Mouse (Mus musculus) liver, adult 2 months (tissue): ENCODE results near the gene Frem1. TPM values are rescaled to one million over a fixed set of nuclear protein-coding genes. Genes with fewer than 3 reads are reported as not detected.

Experiments used
- DNase-seq: peaks from one replicate; pipeline ENCODE4 v3.0.0-alpha.2; 2011; ENCODE audit warnings: low read depth, low spot score; ENCODE audit errors: extremely low read depth
- H3K27ac ChIP-seq: fragments of 200-500 bp; replicated peaks from 2 replicates; pipeline ENCODE4 v1.5.1; 2012; ENCODE audit warnings: low read depth, mild to moderate bottlenecking, control low read depth, inconsistent platforms, low read length; ENCODE audit not compliant: insufficient read depth
- H3K27me3 ChIP-seq: fragments of 200-500 bp; 2 replicates; pipeline ENCODE4 v1.6.1; 2012; ENCODE audit warnings: mild to moderate bottlenecking, moderate library complexity, low read length, inconsistent platforms; ENCODE audit not compliant: control insufficient read depth, insufficient read depth
- H3K36me3 ChIP-seq: fragments of 200-500 bp; 2 replicates; pipeline ENCODE4 v1.6.1; 2012; ENCODE audit warnings: low read length, inconsistent platforms; ENCODE audit not compliant: control insufficient read depth, insufficient read depth
- H3K4me1 ChIP-seq: fragments of 200-500 bp; 2 replicates; pipeline ENCODE4 v1.6.1; 2011; ENCODE audit warnings: low read length; ENCODE audit not compliant: control insufficient read depth, insufficient read depth
- H3K4me3 ChIP-seq: fragments of 200-500 bp; 2 replicates; pipeline ENCODE4 v1.5.1; 2011; ENCODE audit warnings: low read depth, mild to moderate bottlenecking, control low read depth, low read length, moderate library complexity; ENCODE audit not compliant: insufficient read depth
- H3K79me2 ChIP-seq: fragments of 200-500 bp; 2 replicates; pipeline ENCODE4 v1.6.1; 2012; ENCODE audit warnings: inconsistent platforms, mild to moderate bottlenecking, low read length, moderate library complexity; ENCODE audit not compliant: control insufficient read depth, insufficient read depth
- H3K9ac ChIP-seq: fragments of 200-500 bp; 2 replicates; pipeline ENCODE4 v1.6.1; 2012; ENCODE audit warnings: low read depth, mild to moderate bottlenecking, control low read depth, inconsistent platforms, low read length
- CTCF ChIP-seq: fragments of 200-500 bp; IDR thresholded peaks from 2 replicates; pipeline ENCODE4 v1.5.1; 2011; ENCODE audit warnings: low read depth, low read length, control low read depth
- POLR2A ChIP-seq: fragments of 200-500 bp; IDR thresholded peaks from 2 replicates; pipeline ENCODE4 v1.6.1; 2011; ENCODE audit warnings: low read length, control low read depth; ENCODE audit not compliant: insufficient read depth; ENCODE audit errors: extremely low read depth
- WGBS: fragments of 180-500 bp; shearing (Covaris S2); methylation state at CpG from one replicate; pipeline ENCODE4 v1.1.7; 2018; 5-methylcytosine and 5-hydroxymethylcytosine counted together
- polyA plus RNA-seq: library from polyadenylated mRNA; depleted of rRNA; stranded (reverse); fragments of >200 nt; gene quantifications from 2 replicates; pipeline ENCODE4 v1.2.3, GENCODE M21; 2012
- total RNA-seq: library from RNA; depleted of rRNA; stranded (reverse); fragments of >200 nt; gene quantifications from 2 replicates; pipeline ENCODE4 v1.2.3, GENCODE M21; 2014

The Frem1 gene
- total and polyA plus RNA-seq, 2 experiments: 0.31 to 0.65 TPM

DNA sequence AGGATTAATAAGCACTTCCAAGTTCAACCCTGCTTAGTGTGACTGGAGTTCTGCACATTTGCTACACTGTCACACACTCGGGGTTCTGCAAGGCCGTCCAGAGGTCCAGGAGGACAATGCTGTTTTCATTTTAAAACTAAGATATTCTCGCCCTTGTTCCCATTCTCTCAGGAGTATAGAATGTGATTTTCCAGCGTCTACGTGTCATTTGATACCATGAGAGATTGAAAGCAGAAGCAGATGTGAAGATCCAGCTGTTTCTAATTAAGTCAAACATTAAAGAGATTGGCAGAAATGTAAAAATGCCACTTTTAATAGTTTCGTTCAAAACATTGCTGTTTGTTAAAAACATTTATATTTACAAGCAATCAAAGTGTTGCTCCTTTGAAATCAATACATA, 12.1 kb upstream of the Frem1 start:
- no peak overlapping the region for H3K4me3 ChIP-seq
- 80% methylated on average over 6 of the region's 6 CpGs for whole genome bisulfite sequencing
- H3K9ac ChIP-seq: no peak overlapping the region
- no peaks in the 10 kb centered on the region for H3K79me2 ChIP-seq
- no peak for DNase-seq
- no peaks in the 10 kb centered on the region for H3K27me3 ChIP-seq
- no peaks in the 10 kb centered on the region for H3K4me1 ChIP-seq
- no peak for TF ChIP-seq POLR2A
- no peak for TF ChIP-seq CTCF
- no peak overlapping the region for H3K27ac ChIP-seq
- H3K36me3 ChIP-seq: no peaks in the 10 kb centered on the region

GRCm38 (mm10) chr4:83061564-83061963, 9.4 kb upstream of the Frem1 start:
- no peaks in the 10 kb centered on the region for H3K4me1 ChIP-seq
- H3K79me2 ChIP-seq: no peaks in the 10 kb centered on the region
- no peaks in the 10 kb centered on the region for H3K27me3 ChIP-seq
- no peak for TF ChIP-seq CTCF
- no peak for DNase-seq
- H3K27ac ChIP-seq: no peak overlapping the region
- no peak overlapping the region for H3K4me3 ChIP-seq
- H3K9ac ChIP-seq: no peak overlapping the region
- WGBS: 70% methylated on average over 2 of the region's 2 CpGs
- no peaks in the 10 kb centered on the region for H3K36me3 ChIP-seq

GRCm38 (mm10) chr4:83058617-83059016, 6.5 kb upstream of the Frem1 start:
- Histone ChIP-seq H3K9ac (no peak overlapping the region), H3K4me3 (no peak overlapping the region)
- WGBS: 77% methylated on average over 2 of the region's 2 CpGs

GRCm38 (mm10) chr4:83058182-83058581, 6.0 kb upstream of the Frem1 start:
- Histone ChIP-seq H3K4me1 (no peaks in the 10 kb centered on the region), H3K4me3 (no peak overlapping the region), H3K36me3 (no peaks in the 10 kb centered on the region), H3K27me3 (no peaks in the 10 kb centered on the region), H3K79me2 (no peaks in the 10 kb centered on the region), H3K27ac (no peak overlapping the region), H3K9ac (no peak overlapping the region)
- WGBS: 57% methylated on average over 2 of the region's 2 CpGs
- DNase-seq: no peak
- no peak for TF ChIP-seq POLR2A
- no peak for TF ChIP-seq CTCF

More at GRCm38 (mm10) chr4:83058617-83059016, 6.5 kb upstream of the Frem1 start:
- no peaks in the 10 kb centered on the region for H3K4me1 ChIP-seq
- TF ChIP-seq CTCF (no peak), POLR2A (no peak)
- no peak overlapping the region for H3K27ac ChIP-seq
- no peaks in the 10 kb centered on the region for H3K27me3 ChIP-seq
- H3K36me3 ChIP-seq: no peaks in the 10 kb centered on the region
- no peak for DNase-seq
- H3K79me2 ChIP-seq: no peaks in the 10 kb centered on the region

DNA sequence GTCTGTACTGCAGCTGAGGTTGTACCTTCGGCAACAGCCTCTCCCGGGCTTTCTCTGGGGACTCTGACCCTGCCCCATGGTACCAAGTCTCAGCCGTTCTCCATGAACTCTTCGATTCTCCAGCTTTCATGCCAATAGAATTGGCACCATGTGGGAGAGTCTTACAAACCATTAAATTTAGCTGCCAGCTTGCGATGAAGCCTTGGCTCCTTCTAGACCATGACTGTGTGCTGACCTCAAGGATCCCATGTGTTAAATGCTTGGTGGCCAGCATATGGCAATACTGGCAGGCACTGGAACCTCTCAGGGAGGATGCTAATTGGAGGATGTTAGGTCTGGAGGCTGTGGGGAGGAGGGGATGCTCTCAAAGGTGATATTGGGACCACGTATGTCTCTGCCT, 4.4 kb upstream of the Frem1 start:
- H3K79me2 ChIP-seq: no peaks in the 10 kb centered on the region
- H3K9ac ChIP-seq: no peak overlapping the region
- no peak overlapping the region for H3K27ac ChIP-seq
- 89% methylated on average over 6 of the region's 6 CpGs for WGBS
- TF ChIP-seq POLR2A (no peak), CTCF (no peak)
- no peaks in the 10 kb centered on the region for H3K36me3 ChIP-seq
- H3K27me3 ChIP-seq: 0 out of 2 replicates have a peak, but pooled peaks cover 3% of the 10 kb centered on the region
- no peak for DNase-seq
- H3K4me3 ChIP-seq: no peak overlapping the region
- H3K4me1 ChIP-seq: no peaks in the 10 kb centered on the region

DNA sequence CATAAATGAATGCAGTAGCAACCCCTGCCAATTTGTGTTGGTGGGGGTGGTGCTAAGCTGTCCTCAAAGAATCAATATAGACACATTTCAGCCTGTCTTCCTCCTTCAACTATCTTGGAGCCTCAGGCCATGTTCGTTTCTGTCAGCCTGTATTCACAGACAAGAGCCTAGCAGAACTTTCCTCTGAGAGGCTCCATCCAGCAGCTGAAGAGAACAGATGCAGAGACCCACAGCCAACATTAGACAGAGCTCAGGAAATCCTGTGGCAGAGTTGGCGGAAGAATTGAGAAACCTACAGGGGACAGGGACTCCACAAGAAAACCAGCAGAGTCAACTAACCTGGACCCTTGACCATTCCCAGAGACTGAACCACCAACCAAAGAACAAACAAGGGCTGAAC, 3.3 kb upstream of the Frem1 start:
- Histone ChIP-seq H3K36me3 (no peaks in the 10 kb centered on the region), H3K4me1 (no peaks in the 10 kb centered on the region), H3K27ac (no peak overlapping the region), H3K9ac (no peak overlapping the region), H3K4me3 (no peak overlapping the region), H3K79me2 (no peaks in the 10 kb centered on the region), H3K27me3 (0 out of 2 replicates have a peak, but pooled peaks cover 4% of the 10 kb centered on the region)
- DNase-seq: no peak
- TF ChIP-seq POLR2A: no peak
- no peak for TF ChIP-seq CTCF
- 57% methylated on average over 2 of the region's 2 CpGs for WGBS
